Mouse (Mus musculus) cortical plate, adult 2 months (tissue): Measurements from ENCODE around the gene Psmc5. TPM values are rescaled to one million over a fixed set of nuclear protein-coding genes. Genes with fewer than 3 reads are reported as not detected.
A peak's percentile ranks its signal among the peaks of the same experiment; 100 is the strongest.

Experiments
- H3K27ac ChIP-seq: fragments of 200-500 bp; 2 replicates; pipeline ENCODE4 v1.5.1; 2012; ENCODE audit warnings: low read length, control low read depth, inconsistent platforms; ENCODE audit not compliant: insufficient read depth
- H3K4me1 ChIP-seq: fragments of 200-500 bp; 2 replicates; pipeline ENCODE4 v1.6.1; 2011; ENCODE audit warnings: low read length; ENCODE audit not compliant: control insufficient read depth, insufficient read depth
- H3K4me3 ChIP-seq: fragments of 200-500 bp; 2 replicates; pipeline ENCODE4 v1.5.1; 2011; ENCODE audit warnings: mild to moderate bottlenecking, low read length, control low read depth; ENCODE audit not compliant: insufficient read depth
- CTCF ChIP-seq: fragments of 200-500 bp; IDR thresholded peaks from 2 replicates; pipeline ENCODE4 v1.5.1; 2011; ENCODE audit warnings: mild to moderate bottlenecking, control low read depth, low read length; ENCODE audit not compliant: insufficient read depth; ENCODE audit errors: extremely low read depth
- POLR2A ChIP-seq: fragments of 200-500 bp; IDR thresholded peaks from 2 replicates; pipeline ENCODE4 v1.6.1; 2011; ENCODE audit warnings: mild to moderate bottlenecking, low read length, control low read depth; ENCODE audit not compliant: insufficient read depth; ENCODE audit errors: extremely low read depth
- polyA plus RNA-seq: library from polyadenylated mRNA; depleted of rRNA; stranded (reverse); fragments of >200 nt; gene quantifications from 2 replicates; pipeline ENCODE4 v1.2.3, GENCODE M21; 2012

The Psmc5 gene
- polyA plus RNA-seq, 1 experiment, result 244 TPM

- TF ChIP-seq CTCF, result no peak
- TF ChIP-seq POLR2A, result no peak
- no peaks in the 10 kb centered on the region for H3K4me1 ChIP-seq
Measured at GRCm38 (mm10) chr11:106249326-106249725, 6.6 kb upstream of the Psmc5 start.

GRCm38 (mm10) chr11:106254767-106255166, 1.2 kb upstream of the Psmc5 start:
- Histone ChIP-seq H3K27ac (no peak overlapping the region), H3K4me1 (peaks cover 3% of the 10 kb centered on the region; the same call in 1 of the 2 replicates), H3K4me3 (peak overlapping the region; percentile 91; the same call in 1 of the 2 replicates)
- no peak for TF ChIP-seq CTCF
- no peak for TF ChIP-seq POLR2A

More at GRCm38 (mm10) chr11:106249326-106249725, 6.6 kb upstream of the Psmc5 start:
- H3K27ac ChIP-seq, result no peak overlapping the region
- H3K4me3 ChIP-seq, result no peak overlapping the region

- H3K4me1 ChIP-seq, result peaks cover 3% of the 10 kb centered on the region; the same call in 1 of the 2 replicates
- no peak overlapping the region for H3K27ac ChIP-seq
- peak overlapping the region; percentile 91 for H3K4me3 ChIP-seq
- TF ChIP-seq CTCF, result no peak
- TF ChIP-seq POLR2A, result no peak
Measured at GRCm38 (mm10) chr11:106255174-106255573, 780 bp upstream of the Psmc5 start.

GRCm38 (mm10) chr11:106256775-106257174, 821 bp downstream of the Psmc5 start:
- peaks cover 5% of the 10 kb centered on the region; the same call in 1 of the 2 replicates for H3K4me1 ChIP-seq
- TF ChIP-seq POLR2A, result no peak
- TF ChIP-seq CTCF, result no peak
- H3K4me3 ChIP-seq, result peak overlapping the region; percentile 91
- no peak overlapping the region for H3K27ac ChIP-seq

GRCm38 (mm10) chr11:106260826-106261450, 5.0 kb downstream of the Psmc5 start:
- no peak overlapping the region for H3K4me3 ChIP-seq
- no peak overlapping the region for H3K27ac ChIP-seq

GRCm38 (mm10) chr11:106263963-106264362, 8.0 kb downstream of the Psmc5 start:
- TF ChIP-seq POLR2A, result no peak
- no peak for TF ChIP-seq CTCF

More at GRCm38 (mm10) chr11:106260826-106261450, 5.0 kb downstream of the Psmc5 start:
- peaks cover 3% of the 10 kb centered on the region; the same call in 1 of the 2 replicates for H3K4me1 ChIP-seq
- TF ChIP-seq CTCF (no peak), POLR2A (no peak)

GRCm38 (mm10) chr11:106264988-106265387, 9.0 kb downstream of the Psmc5 start:
- H3K27ac ChIP-seq, result no peak overlapping the region
- H3K4me3 ChIP-seq, result no peak overlapping the region
- TF ChIP-seq POLR2A (no peak), CTCF (no peak)
- H3K4me1 ChIP-seq, result peaks cover 3% of the 10 kb centered on the region

More at GRCm38 (mm10) chr11:106263963-106264362, 8.0 kb downstream of the Psmc5 start:
- no peak overlapping the region for H3K4me3 ChIP-seq
- no peak overlapping the region for H3K27ac ChIP-seq
- H3K4me1 ChIP-seq, result peaks cover 3% of the 10 kb centered on the region

- TF ChIP-seq CTCF (no peak), POLR2A (no peak)
- no peak overlapping the region for H3K4me3 ChIP-seq
- H3K27ac ChIP-seq, result no peak overlapping the region
- peaks cover 3% of the 10 kb centered on the region for H3K4me1 ChIP-seq
Measured at GRCm38 (mm10) chr11:106265570-106265969, 9.6 kb downstream of the Psmc5 start.

- H3K4me3 ChIP-seq, result no peak overlapping the region
- H3K27ac ChIP-seq, result no peak overlapping the region
- peaks cover 2% of the 10 kb centered on the region for H3K4me1 ChIP-seq
- TF ChIP-seq POLR2A (no peak), CTCF (no peak)
Measured at GRCm38 (mm10) chr11:106266431-106266830, 10.5 kb downstream of the Psmc5 start.

GRCm38 (mm10) chr11:106267311-106267852, 11.4 kb downstream of the Psmc5 start:
- Histone ChIP-seq H3K4me3 (no peak overlapping the region), H3K27ac (peak overlapping the region; percentile 15; the same call in 1 of the 2 replicates)
- TF ChIP-seq CTCF (no peak), POLR2A (no peak)

GRCm38 (mm10) chr11:106267871-106268270, 11.9 kb downstream of the Psmc5 start:
- TF ChIP-seq POLR2A (no peak), CTCF (no peak)
- Histone ChIP-seq H3K27ac (peak overlapping the region; percentile 15; the same call in 1 of the 2 replicates), H3K4me1 (peaks cover 2% of the 10 kb centered on the region), H3K4me3 (no peak overlapping the region)

More at GRCm38 (mm10) chr11:106267311-106267852, 11.4 kb downstream of the Psmc5 start:
- peaks cover 2% of the 10 kb centered on the region for H3K4me1 ChIP-seq
